Mouse (Mus musculus) stomach, embryonic 15.5 days (tissue): ENCODE results near the gene Nedd8. TPM values are rescaled to one million over a fixed set of nuclear protein-coding genes. Genes with fewer than 3 reads are reported as not detected.

Source experiments
- ATAC-seq: fragments of 200-750 bp; cut with Nextera tagmentation; 2 replicates; pipeline ENCODE4 v1.8.0; 2017; ENCODE audit warnings: low read depth, moderate number of reproducible peaks, moderate TSS enrichment; ENCODE audit not compliant: insufficient read depth, low FRiP score
- H3K27ac ChIP-seq: fragments of 300-500 bp; sonication (generic); 2 replicates; pipeline ENCODE4 v1.5.1; 2015; ENCODE audit warnings: mild to moderate bottlenecking, inconsistent platforms
- H3K27me3 ChIP-seq: fragments of 300-500 bp; sonication (generic); replicated peaks from 2 replicates; pipeline ENCODE4 v1.6.1; 2015; ENCODE audit warnings: inconsistent platforms
- H3K36me3 ChIP-seq: fragments of 300-500 bp; sonication (generic); 2 replicates; pipeline ENCODE4 v1.6.1; 2015; ENCODE audit warnings: inconsistent platforms
- H3K4me1 ChIP-seq: fragments of 300-500 bp; sonication (generic); 2 replicates; pipeline ENCODE4 v1.6.1; 2015; ENCODE audit warnings: inconsistent platforms
- H3K4me2 ChIP-seq: fragments of 300-500 bp; sonication (generic); 2 replicates; pipeline ENCODE4 v1.6.1; 2015; ENCODE audit warnings: mild to moderate bottlenecking, inconsistent platforms
- H3K4me3 ChIP-seq: fragments of 300-500 bp; sonication (generic); replicated peaks from 2 replicates; pipeline ENCODE4 v1.5.1; 2015; ENCODE audit warnings: inconsistent platforms
- H3K9ac ChIP-seq: fragments of 300-500 bp; sonication (generic); 2 replicates; pipeline ENCODE4 v1.6.1; 2015; ENCODE audit warnings: inconsistent platforms
- H3K9me3 ChIP-seq: fragments of 300-500 bp; sonication (generic); 2 replicates; pipeline ENCODE4 v1.6.1; 2016; ENCODE audit warnings: inconsistent platforms
- WGBS: fragments of 180-500 bp; shearing (Covaris S2); methylation state at CpG from one replicate; pipeline ENCODE4 v1.1.7; 2015; 5-methylcytosine and 5-hydroxymethylcytosine counted together
- polyA plus RNA-seq: library from polyadenylated mRNA; unstranded; fragments of >200 nt; fragmentation: Nextera tagmentation; extraction: Ambion mirVana; gene quantifications from 2 replicates; pipeline ENCODE4 v1.2.1, GENCODE M21; 2015

Nedd8 gene
- polyA plus RNA-seq, 1 experiment from 2014 or later: 515 TPM

DNA sequence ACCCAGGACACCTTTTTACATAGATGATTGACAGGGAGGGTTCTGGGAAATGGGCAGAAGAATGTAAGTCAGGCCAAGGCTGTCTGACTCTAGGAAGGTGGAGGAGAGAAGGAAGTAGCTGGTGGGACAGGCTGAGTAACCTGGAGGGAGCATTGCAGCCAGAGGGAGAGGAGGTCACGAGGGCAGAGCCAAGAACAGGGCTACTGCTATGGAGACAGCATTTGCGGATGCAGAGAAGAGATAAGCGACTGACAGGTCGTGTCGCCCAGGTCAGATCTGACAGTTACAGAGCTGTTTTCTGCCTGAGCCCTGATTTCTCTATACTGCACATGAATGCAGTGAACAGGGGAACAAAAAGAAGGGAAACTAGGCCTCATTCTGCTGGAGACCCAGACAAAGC is 35.5 kb upstream of the Nedd8 start:
- no peak for ATAC-seq
- H3K36me3 ChIP-seq: no peaks in the 10 kb centered on the region
- no peak overlapping the region for H3K27ac ChIP-seq
- H3K9me3 ChIP-seq: no peaks in the 10 kb centered on the region
- H3K4me2 ChIP-seq: no peak overlapping the region
- H3K4me1 ChIP-seq: no peaks in the 10 kb centered on the region
- 69% methylated on average over 5 of the region's 5 CpGs for WGBS
- H3K9ac ChIP-seq: no peak overlapping the region
- no peaks in the 10 kb centered on the region for H3K27me3 ChIP-seq
- no peak overlapping the region for H3K4me3 ChIP-seq

DNA sequence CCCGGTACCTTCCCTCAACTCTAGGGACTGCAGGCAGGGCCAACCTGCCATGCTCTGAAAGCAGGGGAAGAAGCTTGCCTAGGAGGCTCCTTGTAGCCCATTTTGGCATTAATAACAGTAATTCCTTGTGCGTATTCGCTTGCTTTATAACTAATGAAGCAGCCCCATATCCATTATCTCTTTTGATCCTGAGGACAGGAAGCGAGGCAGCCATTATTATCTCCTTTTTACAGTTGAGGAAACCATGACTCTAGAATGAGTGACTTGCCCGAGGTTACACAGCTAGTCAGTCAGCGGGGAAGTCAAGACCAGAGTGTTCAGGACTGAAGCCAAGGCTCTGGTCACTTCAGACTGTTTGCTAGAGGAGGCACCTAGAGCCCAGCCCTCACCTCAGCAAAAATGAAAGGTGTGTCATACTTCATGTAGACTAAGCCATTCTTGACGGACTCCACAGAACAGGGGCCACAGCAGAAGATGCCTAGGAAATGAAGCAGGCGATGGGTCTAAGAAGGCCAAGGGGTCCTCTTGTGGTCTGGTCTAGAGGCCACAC is 34.2 kb upstream of the Nedd8 start:
- no peaks in the 10 kb centered on the region for H3K27me3 ChIP-seq
- H3K4me1 ChIP-seq: no peaks in the 10 kb centered on the region
- H3K4me3 ChIP-seq: no peak overlapping the region
- no peak overlapping the region for H3K27ac ChIP-seq
- no peaks in the 10 kb centered on the region for H3K36me3 ChIP-seq
- H3K4me2 ChIP-seq: no peak overlapping the region
- WGBS: 83% methylated on average over 8 of the region's 8 CpGs
- no peaks in the 10 kb centered on the region for H3K9me3 ChIP-seq
- no peak for ATAC-seq
- H3K9ac ChIP-seq: no peak overlapping the region

DNA sequence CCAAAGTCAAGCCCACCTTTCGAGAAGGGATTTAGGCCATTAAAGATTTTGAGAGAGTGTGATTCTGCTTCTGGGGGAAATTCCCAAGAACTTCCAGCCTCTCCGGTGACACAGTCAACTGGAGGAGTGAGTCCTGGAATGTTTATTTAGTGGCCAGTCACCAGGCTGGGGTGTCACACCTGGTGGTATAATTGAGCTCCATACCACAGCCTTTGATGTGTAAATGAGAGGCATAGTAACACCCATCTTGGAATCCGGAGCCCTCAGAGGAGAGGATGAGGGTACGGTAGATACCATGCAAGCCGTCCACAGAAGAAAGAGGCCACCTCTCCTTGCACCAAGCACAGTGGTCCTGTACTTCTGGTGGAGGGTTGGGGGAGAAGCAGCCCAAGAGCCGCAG is 30.8 kb upstream of the Nedd8 start:
- H3K27ac ChIP-seq: no peak overlapping the region
- H3K36me3 ChIP-seq: no peaks in the 10 kb centered on the region
- WGBS: 48% methylated on average over 6 of the region's 6 CpGs
- H3K9me3 ChIP-seq: no peaks in the 10 kb centered on the region
- H3K4me3 ChIP-seq: no peak overlapping the region
- ATAC-seq: no peak
- no peak overlapping the region for H3K4me2 ChIP-seq
- no peaks in the 10 kb centered on the region for H3K4me1 ChIP-seq
- H3K27me3 ChIP-seq: no peaks in the 10 kb centered on the region
- no peak overlapping the region for H3K9ac ChIP-seq

DNA sequence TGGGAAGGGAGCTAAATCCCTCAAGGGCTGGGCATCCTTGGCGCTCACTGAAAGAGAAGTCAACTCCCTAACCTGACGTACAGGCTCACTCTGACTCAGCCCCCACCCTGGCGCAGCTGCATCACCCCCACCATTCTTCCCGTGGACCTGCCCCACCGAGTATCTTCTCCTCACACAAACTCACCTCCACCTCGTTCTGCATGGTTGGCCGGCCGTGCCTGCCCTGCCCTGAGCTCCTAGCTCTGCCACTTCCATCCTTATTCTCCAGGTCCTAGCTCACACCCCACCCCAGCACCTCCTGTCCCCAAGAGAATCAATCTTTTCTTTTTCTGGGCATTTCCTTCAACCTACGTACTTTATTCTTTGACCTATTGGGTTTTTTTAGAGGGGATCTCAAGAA is 29.2 kb upstream of the Nedd8 start:
- Histone ChIP-seq H3K4me1 (no peaks in the 10 kb centered on the region), H3K27ac (no peak overlapping the region), H3K27me3 (no peaks in the 10 kb centered on the region), H3K9ac (no peak overlapping the region), H3K36me3 (no peaks in the 10 kb centered on the region), H3K4me2 (no peak overlapping the region), H3K9me3 (no peaks in the 10 kb centered on the region), H3K4me3 (no peak overlapping the region)
- 57% methylated on average over 9 of the region's 9 CpGs for WGBS
- ATAC-seq: no peak

DNA sequence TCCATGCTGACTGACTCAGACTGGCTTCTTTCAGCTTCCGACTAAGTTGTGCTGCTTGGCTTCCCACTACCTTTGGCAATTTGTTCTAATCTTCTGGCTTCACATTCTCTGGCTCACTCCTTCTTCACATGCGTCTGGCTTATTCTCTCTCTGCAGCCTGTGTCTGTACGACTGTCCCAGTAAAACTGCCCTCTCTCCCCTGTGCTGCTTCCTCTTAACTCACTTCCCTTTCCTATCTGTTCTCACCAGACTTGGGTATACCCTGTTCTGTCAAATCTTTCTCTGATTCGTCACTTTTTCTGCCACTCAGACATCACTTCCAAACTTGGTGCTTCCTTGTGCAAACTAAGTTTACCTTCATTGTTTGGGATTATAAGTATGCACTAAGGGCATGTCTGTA is 25.3 kb upstream of the Nedd8 start:
- Histone ChIP-seq H3K4me2 (no peak overlapping the region), H3K27me3 (no peaks in the 10 kb centered on the region), H3K4me1 (no peaks in the 10 kb centered on the region), H3K36me3 (no peaks in the 10 kb centered on the region), H3K4me3 (no peak overlapping the region), H3K27ac (no peak overlapping the region), H3K9ac (no peak overlapping the region), H3K9me3 (no peaks in the 10 kb centered on the region)
- 78% methylated on average over 4 of the region's 4 CpGs for WGBS
- no peak for ATAC-seq

DNA sequence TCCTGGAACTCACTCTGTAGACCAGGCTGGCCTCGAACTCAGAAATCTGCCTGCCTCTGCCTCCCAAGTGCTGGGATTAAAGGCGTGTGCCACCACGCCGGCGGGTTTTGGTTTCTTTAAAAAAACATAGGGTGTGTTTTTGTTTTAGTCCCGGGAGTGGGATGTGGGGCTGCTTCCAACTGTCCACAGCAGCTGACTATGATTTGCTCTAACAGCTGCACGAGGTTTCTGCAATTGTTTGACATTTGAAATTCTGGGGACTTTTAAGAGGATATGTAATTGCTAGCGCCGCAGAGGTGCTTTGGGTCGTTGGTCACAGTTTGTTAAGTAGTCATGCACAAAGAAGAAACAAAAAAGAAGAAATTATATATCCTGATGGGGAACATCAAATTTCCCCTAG is 17.5 kb upstream of the Nedd8 start:
- ATAC-seq: no peak
- Histone ChIP-seq H3K9ac (no peak overlapping the region), H3K4me1 (no peaks in the 10 kb centered on the region), H3K27me3 (no peaks in the 10 kb centered on the region), H3K36me3 (no peaks in the 10 kb centered on the region), H3K9me3 (no peaks in the 10 kb centered on the region), H3K4me2 (no peak overlapping the region), H3K27ac (no peak overlapping the region), H3K4me3 (no peak overlapping the region)
- 63% methylated on average over 10 of the region's 10 CpGs for WGBS

DNA sequence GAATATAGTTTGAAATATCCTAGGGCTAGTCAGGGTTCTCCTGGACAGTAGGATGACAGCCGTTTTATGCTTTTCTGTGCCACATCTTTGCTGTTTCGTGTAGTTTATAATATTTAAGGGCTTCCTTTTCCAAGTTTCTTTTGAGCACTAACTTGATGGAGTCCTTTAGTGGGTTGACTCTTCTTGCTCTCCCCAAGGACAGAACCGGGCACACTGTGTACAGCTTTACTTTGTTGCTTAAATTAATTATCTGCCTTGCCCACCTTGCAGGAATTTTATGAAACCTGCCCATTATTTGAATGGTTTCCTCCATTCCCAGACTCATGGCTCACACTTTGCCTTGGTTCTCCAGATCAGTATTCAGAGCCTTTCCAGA is 10.2 kb upstream of the Nedd8 start:
- no peaks in the 10 kb centered on the region for H3K9me3 ChIP-seq
- peak overlapping the region; percentile 87 for H3K4me2 ChIP-seq
- WGBS: 8% methylated on average over 3 of the region's 3 CpGs
- peak overlapping the region; percentile 17; the same call in 1 of the 2 replicates for H3K27ac ChIP-seq
- H3K27me3 ChIP-seq: no peaks in the 10 kb centered on the region
- peak overlapping the region; percentile 83 for H3K4me3 ChIP-seq
- peaks cover 26% of the 10 kb centered on the region for H3K36me3 ChIP-seq
- ATAC-seq: 0 out of 2 replicates have a peak, but pooled peaks have one; percentile 2
- peaks cover 14% of the 10 kb centered on the region; the same call in 1 of the 2 replicates for H3K4me1 ChIP-seq
- peak overlapping the region; percentile 14; the same call in 1 of the 2 replicates for H3K9ac ChIP-seq

DNA sequence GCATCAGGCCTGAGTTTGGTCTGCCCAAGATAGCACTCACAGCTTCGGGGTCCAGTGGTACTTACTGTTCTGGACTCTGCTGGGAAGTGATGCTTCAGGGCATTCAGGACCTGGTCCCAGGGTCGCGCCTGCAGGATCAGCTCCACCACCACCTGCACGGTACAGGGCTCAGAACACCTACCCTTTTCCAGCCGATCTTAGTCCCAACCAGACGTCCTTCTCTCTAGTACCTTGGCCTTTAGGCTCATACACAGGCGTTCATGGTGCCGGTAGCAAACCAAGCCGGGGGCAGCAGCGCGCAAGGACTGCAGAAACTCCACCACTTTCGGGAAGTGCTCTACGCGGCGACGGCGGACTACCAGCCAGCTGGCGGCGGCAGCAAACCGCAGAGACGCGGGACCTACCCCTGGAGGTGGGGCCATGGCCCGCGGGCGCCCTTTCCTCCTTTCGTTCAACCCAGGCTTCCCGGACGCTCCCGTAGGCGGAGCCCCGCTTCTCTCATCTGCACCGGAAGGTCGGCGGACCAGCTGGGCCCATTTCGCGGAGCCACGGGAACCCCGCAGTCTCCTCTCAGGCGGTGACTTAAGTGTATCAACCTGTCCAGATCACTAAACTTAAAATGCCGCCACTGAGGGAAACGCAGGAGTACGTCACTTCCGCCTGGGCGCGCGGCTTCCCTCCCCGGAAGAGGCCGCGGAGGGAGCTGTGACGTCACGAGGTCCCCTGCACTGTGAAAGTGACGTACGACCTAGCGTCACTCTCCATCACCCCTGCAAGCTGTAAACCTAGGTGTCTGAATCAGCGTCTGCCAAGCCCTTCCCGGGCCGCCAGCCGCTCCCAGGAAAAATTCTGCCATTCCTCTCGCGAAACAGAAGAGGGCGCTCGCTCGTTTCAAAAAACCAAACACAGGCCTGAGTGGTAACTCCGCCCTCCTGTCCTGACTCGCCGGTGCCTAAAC is 9.5 kb upstream of the Nedd8 start, which contains the start of gene Tinf2:
Gene Tinf2 (minus strand): TSS at position 661 of the 958 bp plus-strand sequence.
- Histone ChIP-seq H3K27me3 (no peaks in the 10 kb centered on the region), H3K27ac (peak within 1 kb of the TSS; percentile 90), H3K36me3 (peaks cover 31% of the 10 kb centered on the region), H3K4me2 (peak within 1 kb of the TSS; percentile 87), H3K9ac (peak within 1 kb of the TSS; percentile 77), H3K4me3 (peak within 1 kb of the TSS; percentile 83), H3K9me3 (no peaks in the 10 kb centered on the region), H3K4me1 (peaks cover 14% of the 10 kb centered on the region; the same call in 1 of the 2 replicates)
- WGBS: under 1% methylated on average over 66 of the region's 66 CpGs
- ATAC-seq: peak; percentile 97

DNA sequence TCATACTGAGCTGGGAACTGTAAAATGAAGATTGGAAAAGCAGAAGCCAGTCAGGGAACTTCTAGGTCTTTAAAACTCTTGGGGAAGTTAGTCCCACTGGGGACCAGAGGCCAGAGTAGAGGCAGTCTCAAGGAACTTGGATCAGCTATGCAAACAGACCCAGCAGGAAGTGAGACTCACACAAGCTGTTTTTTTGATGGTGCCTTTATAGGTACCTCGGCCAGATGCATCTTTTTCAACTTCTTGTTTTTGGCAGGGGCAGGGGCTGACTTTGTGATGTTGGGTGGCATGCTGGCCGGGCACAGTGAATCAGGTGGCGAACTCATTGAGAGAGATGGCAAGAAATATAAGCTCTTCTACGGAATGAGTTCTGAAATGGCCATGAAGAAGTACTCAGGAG is 5.7 kb upstream of the Nedd8 start:
- Histone ChIP-seq H3K4me2 (no peak overlapping the region), H3K9me3 (no peaks in the 10 kb centered on the region), H3K4me3 (no peak overlapping the region), H3K36me3 (peaks cover 42% of the 10 kb centered on the region), H3K9ac (no peak overlapping the region), H3K4me1 (peaks cover 14% of the 10 kb centered on the region; the same call in 1 of the 2 replicates), H3K27me3 (no peaks in the 10 kb centered on the region), H3K27ac (no peak overlapping the region)
- ATAC-seq: no peak
- 80% methylated on average over 4 of the region's 4 CpGs for WGBS

DNA sequence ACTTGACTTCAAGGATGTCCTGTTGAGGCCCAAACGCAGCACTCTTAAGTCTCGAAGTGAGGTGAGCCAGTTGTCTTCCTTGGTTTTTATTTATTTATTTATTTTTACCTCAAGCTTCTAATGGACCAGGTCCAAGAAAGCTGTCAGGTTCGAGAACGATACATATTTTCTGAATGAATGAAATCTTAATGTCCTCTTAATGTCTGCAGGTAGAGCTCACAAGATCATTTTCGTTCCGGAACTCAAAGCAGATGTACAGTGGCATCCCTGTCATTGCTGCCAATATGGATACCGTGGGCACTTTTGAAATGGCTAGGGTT is 777 bp upstream of the Nedd8 start:
- 71% methylated on average over 7 of the region's 7 CpGs for WGBS

DNA sequence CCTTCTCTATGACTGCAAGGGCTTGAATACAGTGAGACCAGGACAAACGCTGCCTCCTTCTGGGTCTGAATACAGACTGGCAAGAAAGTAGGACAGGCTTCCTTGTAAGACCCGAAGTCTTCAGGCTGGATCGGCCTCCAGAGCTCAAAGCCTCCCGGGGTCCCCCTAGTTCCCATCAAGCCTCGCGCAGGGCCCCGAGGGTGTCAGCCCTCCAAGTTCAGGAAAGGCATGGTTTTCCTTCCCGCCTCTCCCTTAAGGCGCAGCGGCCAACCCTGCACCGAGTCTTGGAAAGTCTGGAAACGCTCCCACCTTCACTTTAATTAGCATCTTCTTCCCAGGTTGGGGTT is 465 bp downstream of the Nedd8 start:
- Histone ChIP-seq H3K27me3 (no peaks in the 10 kb centered on the region), H3K9ac (peak overlapping the region; percentile 73), H3K4me1 (0 out of 2 replicates have a peak, but pooled peaks cover 4% of the 10 kb centered on the region), H3K36me3 (peaks cover 18% of the 10 kb centered on the region), H3K4me3 (peak overlapping the region; percentile 73), H3K9me3 (no peaks in the 10 kb centered on the region), H3K27ac (peak overlapping the region; percentile 89), H3K4me2 (peak overlapping the region; percentile 64)
- ATAC-seq: peak; percentile 28; the same call in 1 of the 2 replicates
- 0% methylated on average over 12 of the region's 12 CpGs for WGBS

More for the DNA sequence above, 777 bp upstream of the Nedd8 start:
- Histone ChIP-seq H3K9ac (peak overlapping the region; percentile 73; the same call in 1 of the 2 replicates), H3K27ac (peak overlapping the region; percentile 89; the same call in 1 of the 2 replicates), H3K27me3 (no peaks in the 10 kb centered on the region), H3K36me3 (peaks cover 25% of the 10 kb centered on the region), H3K4me2 (peak overlapping the region; percentile 64), H3K4me3 (peak overlapping the region; percentile 73), H3K4me1 (0 out of 2 replicates have a peak, but pooled peaks cover 4% of the 10 kb centered on the region), H3K9me3 (no peaks in the 10 kb centered on the region)
- no peak for ATAC-seq

DNA sequence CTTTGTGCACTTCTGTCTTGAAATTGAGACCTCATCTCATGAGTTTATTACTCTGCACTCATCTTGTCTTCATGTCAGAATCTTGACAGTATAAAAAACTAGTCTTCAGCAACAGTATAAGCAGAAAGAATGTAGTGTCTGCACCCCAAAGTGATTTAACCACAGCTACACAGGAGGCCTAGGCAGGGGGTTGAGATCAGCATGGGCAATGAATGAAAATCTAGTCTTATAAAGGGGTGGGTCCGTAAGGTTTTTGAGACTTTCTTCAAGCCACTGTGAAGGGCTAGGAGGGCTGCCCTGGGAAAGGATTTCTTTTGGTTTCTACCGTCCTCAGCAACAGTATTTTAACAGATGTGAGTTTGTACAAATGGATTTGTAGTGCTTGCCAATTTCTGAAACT is 11.3 kb downstream of the Nedd8 start:
- Histone ChIP-seq H3K4me1 (peaks cover 5% of the 10 kb centered on the region; the same call in 1 of the 2 replicates), H3K4me2 (peak overlapping the region; percentile 53; the same call in 1 of the 2 replicates), H3K36me3 (peaks cover 7% of the 10 kb centered on the region), H3K9me3 (no peaks in the 10 kb centered on the region), H3K4me3 (peak overlapping the region; percentile 71), H3K27ac (peak overlapping the region; percentile 17; the same call in 1 of the 2 replicates), H3K27me3 (no peaks in the 10 kb centered on the region), H3K9ac (no peak overlapping the region)
- 41% methylated on average over 2 of the region's 2 CpGs for WGBS
- ATAC-seq: no peak
